Mouse (Mus musculus): ENCODE data around the gene Sec14l1.

The Sec14l1 gene

DNA sequence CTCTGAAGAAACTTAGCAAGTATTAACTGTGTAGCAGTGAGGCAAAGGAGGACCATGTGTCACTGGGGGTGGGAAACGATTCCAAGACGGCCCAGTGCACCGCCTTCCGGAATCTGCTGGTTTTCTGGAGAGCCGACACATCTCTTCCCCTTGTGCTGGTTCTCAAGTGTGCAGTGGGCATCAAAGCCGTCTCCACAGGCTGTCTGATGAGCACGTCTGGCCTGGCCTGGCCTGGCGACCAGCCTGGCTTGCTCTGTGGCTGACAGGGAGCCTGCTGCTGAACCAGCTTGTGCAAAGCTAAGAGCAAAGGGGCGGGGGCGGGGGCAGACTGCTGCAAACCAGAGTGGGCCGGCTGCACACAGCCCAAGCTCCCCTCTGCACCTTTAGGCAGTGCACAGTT is 14.5 kb downstream of the Sec14l1 start:
- no peak for DNase-seq (ENCODE audit: low spot score)

DNA sequence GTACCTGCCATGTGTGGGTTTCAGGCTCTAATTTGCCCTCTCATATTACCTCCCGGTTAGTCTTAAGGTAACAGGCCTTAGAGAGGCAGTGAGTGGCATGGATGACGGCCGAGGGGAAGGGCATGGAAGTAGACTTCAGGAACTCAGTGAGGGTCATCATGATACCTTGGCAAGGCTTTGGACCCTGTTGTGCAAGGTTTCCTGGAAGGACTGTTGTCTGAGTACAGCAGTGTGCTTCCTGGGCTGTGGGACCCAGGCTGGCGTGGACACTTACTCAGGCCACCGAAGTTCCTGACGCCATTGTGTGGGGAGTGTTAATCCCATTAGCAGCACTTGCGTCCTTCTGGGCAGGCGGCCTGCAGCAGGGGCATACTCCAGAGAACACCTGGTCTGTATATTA is 15.1 kb downstream of the Sec14l1 start:
- DNase-seq (ENCODE audit: low spot score): no peak

DNA sequence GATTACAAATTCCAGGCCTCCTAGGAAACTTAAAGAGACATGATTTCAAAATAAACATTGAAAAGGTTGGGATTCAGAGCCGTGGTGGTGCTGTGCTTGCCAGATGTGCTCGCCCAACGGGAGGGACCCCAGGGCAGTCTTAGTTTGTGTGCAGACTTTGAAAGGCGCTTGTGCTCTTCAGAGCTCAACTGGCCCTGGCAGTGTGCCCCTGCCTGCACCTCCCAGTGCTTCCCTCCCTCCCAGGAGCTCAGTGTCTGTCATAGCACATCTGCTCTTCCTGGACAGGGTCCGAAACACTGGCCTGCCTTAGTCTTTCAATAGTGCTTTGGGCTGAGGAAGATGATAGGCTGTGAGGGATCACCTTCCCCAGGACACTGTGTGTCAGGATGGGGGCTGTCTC is 15.9 kb downstream of the Sec14l1 start:
- DNase-seq (ENCODE audit: low spot score): no peak

DNA sequence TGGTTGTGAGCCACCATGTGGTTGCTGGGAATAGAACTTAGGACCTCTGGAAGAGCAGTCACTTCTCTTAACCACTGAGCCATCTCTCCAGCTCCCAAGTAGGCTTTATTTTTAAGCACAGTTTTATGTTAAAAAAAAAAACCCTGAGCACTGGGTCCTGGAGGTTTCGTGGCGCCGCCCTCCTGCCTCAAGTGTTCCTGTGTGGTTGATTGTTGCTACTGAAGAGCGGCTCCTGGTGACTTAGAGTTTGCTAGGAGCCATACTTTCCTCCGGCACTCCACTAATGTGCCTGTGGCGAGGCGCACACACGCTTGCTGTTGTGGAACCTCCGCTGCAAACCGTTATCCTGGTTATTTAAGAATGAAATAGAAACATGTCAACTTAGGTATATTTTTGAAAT is 16.5 kb downstream of the Sec14l1 start:
- DNase-seq (ENCODE audit: low spot score): no peak

DNA sequence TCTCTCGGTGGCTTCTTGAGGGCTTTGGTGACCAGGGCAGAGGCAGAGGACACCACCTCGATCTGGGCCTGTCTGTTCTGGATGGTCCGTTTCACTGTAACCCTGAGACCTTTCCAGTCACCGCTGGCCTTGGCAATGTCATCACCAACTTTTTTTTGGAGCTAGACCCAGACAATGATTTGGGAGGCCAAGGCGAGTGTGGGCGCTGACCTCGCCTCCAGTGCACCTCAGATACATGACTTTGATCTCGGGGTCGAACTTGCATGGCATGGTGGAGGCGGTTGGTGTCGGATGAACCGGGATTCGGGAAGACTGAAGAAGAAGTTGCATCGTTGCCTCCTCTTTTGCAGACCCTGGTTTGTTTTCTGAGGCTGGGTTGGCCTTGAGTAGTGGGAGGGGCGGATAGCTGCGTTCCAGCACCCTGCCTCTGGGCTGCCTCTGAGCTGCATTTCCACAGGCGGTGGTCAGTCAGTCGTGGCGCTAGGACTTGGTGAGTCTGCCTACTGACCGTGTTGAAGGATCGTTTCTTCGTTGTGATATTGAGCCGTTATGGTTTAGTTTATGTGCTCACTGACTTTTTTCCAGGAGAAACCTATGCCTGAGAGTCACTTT is 19.9 kb downstream of the Sec14l1 start:
- no peak for DNase-seq (ENCODE audit: low spot score)

DNA sequence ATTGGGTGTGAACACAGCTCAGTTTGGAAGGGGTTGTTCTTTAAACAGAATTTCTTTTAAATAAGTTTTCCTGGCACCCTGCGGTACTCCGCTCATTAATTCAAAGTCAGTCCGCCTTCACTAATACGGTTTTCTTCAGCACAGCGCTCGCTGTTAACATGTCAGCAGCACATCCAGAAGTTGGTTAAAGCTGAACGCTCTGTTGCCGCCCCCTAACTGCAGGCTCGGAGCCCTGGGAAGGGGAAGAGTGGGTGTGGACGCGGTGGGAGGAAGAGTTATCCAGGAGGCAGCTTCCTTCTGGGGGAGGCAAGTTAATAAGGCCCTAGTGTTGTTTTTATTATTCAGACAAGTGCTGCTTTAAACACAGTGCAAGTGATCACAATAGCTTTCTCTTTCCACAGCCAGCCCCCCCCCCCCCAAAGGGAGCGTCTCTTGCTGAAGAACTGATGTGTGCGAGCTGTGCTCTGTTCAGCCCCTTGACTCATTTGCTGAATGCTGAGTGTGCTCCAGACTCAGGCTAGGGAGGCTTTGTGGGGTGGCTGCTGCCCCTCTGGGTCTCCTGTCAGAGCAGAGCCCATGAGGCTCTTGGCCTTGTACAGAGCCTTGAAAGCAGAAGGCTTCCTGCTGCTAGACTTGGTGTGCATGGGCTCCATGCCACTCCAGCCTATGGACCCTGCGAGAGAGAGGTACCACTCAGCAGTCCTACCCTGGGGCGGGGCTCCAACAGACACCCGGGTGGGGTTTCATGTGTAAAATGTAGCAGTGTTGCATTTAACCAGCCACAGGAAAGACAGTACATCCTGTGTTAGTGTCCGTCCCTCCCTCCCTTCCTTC is 20.7 kb downstream of the Sec14l1 start:
- DNase-seq (ENCODE audit: low spot score): no peak

DNA sequence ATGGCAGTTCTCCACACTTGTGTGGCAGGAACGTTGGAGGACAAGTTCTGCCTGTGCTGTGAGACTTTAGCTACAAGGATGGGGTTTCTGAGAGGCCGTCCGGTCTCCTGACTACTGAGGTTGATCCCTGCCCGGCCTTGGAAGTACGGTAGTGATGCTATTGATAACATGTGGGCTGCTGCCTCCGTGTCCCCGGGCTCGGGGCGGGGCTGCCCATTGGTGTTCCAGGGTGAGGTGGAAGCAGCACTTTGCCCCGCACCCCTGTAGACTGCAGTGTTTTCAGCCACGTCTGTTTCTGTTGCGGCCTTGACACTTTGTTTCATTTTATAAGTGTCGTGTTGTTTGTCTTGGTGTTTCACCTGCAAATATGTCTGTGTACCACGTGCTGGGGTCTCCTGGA is 21.9 kb downstream of the Sec14l1 start:
- DNase-seq (ENCODE audit: low spot score): no peak

DNA sequence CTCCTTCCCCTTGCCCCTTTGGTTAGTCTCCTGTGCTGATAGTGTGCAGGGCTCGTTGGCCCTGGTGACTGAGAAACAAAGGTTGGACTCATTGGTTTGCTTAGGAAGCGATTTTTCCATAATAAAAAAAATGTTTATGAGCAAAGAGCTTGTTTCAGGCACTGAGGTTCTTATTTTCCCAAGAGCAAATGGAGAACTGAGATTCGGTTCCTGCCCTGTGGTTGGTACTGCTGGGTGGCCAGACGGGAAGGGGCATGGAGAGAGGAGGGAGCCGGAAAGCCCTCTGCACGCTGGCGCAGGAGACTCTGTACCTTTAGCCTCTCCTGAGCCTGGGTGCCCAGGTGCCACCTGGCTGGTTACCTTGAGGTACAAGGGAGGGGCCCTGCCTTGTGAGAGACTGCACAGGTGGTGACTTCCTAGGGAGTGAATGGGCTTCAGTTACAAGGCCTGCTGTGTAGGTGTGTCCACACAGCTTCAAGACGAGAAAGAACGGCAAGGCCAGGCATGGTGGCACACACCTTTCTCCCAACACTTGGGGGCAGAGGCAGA is 23.3 kb downstream of the Sec14l1 start:
- DNase-seq (ENCODE audit: low spot score): no peak

DNA sequence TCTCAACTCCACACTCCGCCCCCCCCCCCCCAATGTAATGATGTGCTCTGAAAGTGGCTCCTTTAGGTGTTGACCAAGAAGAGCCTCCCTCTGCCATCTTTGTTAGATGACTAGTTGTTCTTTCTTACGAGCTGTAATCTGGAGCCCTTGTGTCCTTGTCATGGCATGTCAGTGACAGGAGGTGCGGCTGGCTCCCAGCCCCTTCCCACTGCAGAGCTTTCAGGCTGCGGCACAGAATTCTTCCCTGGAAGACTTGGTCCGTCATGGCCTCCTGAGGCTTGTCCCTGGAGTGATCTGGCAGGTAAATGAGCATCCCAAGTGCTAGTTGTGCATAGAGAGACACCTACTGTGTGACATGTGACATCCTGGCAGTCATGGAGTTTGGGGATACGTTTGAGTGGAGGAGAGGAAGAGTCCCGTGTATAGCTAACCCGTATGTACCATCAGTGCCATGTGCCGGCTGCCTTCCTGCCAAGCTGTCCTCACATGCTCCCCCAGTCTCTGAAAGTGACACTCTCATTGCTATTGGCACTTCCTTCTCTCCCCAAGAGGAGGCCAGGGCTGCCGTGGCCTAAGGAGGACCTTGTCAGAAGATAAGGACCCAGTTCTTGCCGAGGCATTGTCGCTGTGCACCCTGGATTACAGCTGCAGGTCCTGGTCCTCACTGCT is 24.0 kb downstream of the Sec14l1 start:
- no peak for DNase-seq (ENCODE audit: low spot score)

DNA sequence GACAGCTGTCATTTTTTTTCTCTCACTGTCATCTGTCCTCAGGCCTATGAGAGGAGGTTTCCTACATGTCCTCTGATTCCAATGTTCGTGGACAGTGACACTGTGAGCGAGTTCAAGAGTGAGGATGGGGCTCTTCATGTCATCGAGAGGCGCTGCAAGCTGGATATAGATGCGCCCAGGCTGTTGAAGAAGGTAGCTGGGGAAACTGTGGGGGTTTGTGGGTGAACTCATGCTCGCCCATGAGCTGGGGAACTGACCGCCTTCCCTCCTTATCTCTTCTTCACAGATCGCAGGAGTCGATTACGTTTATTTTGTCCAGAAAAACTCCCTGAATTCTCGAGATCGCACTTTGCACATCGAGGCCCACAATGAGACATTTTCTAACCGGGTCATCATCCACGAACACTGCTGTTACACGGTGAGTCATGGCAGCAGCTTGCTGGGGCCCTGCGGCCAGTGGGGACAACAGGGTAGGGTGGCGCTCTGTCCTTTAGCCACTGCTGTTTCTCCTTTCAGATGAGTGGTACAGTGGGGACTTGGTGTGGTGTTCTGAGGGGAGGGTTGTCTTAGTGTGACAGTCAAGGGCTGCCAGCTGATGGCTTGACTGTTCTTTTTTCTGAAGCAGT is 26.5 kb downstream of the Sec14l1 start:
- no peak for DNase-seq (ENCODE audit: low spot score)

DNA sequence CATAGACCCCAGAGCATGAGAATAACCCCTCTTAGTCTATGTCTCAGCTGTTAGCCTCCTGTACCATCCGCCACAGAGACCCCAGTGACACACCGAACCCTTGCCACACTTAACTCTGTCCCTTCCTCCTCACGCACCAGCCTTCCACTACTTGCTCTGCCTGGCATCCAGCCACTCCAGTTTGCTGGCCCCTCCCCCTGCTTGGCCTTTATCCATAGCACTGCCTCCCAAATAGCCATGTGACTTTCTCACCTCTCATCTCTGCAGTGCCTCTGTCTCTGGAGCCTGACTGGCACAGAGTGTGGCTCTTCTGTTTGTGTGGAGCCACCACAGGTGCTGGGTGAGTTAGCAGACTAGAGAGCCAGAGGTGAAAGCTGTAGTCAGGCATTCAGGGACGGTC is 27.5 kb downstream of the Sec14l1 start:
- DNase-seq (ENCODE audit: low spot score): no peak

DNA sequence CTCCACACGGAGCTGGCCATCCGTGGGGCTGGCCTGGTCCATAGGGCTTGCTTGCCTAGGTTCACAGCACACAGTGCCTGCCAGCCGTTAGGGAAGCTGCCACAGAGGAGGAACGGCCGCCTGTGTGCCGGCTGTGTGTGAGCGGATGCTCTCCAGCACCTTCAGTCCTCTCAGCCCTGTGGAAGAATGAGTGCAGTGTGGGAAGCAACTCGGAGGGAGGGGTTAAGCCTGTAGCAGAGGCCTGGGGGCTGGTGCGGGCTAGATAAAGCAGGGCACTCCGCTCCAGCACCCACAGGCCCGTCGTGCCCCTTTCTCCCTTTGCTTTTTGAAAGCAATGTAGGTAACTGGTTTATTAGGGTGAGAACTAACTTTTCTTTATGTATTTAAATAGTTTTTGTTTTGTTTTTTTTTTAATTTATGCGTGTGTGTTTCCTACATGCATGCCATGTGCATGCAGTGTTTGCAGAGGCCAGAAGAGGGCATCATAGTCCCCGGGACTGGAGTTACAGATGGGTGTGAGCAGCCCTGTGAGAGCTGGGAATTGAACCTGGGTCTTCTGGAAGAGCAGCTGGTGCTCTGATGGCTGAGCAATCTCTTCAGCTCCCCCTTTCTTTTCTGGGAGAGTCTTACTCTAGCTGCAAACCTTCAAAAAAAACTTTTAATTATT is 30.6 kb downstream of the Sec14l1 start:
- DNase-seq (ENCODE audit: low spot score): no peak

DNA sequence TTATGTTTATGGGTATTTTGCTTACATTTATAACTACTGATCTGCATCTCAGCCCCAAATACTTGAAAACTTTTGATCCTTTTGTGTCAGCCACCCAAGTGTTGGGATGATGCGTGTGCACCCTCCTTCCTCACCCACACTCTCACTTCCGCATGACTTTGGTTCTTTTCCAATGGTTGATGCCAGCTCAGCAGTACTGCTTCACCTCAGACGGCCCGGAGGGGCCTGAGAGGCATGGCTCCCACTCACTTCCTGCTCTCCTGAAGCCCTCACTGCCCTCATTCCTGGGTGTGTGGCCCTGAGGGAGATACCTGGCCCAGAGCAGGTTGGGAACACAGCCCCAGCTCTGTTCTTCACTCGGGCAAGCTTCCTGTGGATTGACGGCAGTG is 31.1 kb downstream of the Sec14l1 start:
- DNase-seq (ENCODE audit: low spot score): no peak

DNA sequence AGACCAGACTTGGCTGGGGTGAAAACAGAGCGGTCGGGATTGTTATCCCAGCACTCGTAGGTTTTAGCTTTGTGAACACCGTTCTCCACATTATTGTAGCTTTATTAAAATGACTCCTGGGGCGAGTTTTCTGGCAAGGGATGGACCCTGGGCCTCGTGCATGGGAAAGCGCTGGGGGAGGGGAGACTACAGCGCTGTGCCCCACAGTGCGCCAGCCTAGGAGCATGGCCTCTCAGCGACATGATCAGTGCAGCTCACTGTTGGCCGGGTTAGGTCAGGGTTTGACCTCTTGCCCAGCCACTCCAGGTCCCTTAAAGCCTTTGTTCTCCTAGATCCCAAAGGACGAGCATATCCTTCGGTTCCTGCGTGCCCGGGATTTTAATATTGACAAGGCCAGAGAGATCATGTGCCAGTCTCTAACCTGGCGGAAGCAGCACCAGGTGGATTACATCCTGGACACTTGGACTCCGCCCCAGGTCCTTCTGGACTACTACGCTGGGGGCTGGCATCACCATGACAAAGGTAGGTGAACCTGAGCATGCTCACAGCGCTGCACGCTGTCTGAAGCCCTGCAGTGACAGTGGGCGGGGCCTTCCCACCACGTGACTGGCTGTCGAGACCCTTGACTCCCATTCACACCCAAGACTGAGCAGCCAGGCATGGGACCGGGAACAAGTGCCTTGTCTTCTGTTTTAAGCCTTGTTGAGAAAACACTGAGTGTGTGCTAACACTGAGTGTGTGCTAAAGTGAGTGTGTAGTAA is 32.0 kb downstream of the Sec14l1 start:
- peak; percentile 41 for DNase-seq (ENCODE audit: low spot score)

DNA sequence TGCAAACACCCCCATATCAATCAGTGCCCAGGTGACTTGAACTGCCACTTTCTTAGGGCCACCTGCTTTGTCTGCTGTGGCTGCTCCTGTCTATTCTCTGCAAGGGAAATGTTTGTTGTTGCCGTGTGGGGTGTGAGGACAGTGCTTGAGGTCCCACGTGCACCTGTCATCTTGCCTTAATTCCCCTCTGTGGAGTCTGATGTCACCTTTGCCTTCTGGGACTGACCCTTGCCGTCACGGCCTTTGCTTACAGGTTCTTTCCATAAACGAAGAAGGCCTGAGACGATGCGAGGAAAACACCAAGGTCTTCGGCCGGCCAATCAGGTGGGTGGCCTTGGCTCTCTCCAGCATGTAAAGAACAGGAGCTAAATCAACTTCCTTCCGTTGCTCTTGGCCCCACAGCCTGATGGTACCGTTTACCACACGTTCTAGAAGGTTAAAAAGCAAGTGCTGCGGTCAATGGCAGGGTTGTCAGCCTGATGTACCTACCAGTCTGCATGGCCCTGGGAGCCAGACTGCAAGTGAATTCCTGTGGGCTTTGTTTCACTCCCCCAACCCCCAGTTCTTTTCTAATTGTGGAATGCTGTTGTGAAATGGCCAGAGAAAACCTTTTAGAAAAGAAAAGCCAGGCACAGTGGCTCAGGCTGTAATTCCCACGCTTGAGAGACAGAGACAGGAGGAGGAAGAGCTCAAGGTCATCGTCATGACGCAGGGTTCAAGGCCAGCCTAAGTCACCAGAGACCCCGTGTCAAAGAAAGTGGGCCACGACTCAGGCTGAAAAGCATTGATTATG is 34.1 kb downstream of the Sec14l1 start:
- DNase-seq (ENCODE audit: low spot score): no peak

DNA sequence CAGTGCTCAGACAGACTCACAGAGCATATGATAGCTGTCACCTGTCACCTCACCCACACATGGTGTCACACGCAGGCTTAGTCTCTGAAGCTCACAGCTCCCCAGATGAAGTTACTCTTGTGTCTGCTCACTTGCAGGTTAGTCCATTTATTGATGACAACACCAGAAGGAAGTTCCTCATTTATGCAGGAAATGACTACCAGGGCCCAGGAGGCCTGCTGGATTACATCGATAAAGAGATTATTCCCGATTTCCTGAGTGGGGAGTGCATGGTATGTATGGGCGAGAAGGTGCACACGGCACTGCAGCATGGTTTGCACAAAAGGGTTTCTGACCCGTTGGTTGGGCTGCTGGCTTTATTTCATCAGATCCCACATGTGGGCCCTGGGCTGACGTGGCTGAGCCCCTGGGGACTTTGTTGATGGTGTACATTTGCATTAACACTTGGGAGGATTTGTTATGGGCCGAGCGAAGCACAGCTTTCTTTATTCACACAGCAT is 35.5 kb downstream of the Sec14l1 start:
- no peak for DNase-seq (ENCODE audit: low spot score)

DNA sequence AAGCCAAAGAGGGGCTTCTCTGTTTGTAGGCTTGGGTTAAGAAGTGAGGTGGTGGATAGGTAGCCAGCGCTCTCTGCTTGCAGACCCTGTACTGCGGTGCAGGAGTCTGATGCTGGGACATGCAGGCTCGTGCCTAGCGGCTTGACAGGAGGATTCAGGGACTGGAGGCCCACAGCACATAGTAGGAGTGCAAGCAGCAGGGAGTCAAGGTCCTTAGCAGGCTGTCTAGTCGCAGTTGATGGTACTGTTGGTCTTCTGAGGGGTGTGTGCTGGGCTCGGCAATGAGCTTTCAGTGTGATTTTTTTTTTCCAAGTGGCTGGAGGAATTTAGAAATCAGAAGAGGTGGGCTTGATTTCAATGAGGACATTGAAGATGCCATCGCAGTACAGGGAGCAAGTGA is 36.5 kb downstream of the Sec14l1 start:
- DNase-seq (ENCODE audit: low spot score): no peak

DNA sequence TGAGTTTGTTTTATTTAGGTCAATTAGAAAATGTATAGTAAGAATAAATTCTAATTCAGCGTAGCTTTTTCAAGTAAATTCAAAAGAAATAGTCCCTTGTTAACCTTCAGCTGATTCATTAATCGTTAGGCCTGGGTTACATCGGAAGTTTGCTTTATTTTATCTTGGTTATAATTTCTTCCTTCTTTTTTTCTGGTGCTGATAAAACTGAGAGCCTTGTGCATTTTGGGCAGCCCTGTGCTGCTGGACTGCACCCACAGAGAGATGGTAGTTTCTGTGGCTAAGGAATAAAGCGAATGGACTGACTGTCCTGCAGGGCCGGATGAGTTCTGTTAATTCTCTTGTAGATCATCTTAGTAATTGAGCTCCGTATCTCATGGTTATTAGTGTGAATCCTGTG is 37.6 kb downstream of the Sec14l1 start:
- DNase-seq (ENCODE audit: low spot score): no peak

DNA sequence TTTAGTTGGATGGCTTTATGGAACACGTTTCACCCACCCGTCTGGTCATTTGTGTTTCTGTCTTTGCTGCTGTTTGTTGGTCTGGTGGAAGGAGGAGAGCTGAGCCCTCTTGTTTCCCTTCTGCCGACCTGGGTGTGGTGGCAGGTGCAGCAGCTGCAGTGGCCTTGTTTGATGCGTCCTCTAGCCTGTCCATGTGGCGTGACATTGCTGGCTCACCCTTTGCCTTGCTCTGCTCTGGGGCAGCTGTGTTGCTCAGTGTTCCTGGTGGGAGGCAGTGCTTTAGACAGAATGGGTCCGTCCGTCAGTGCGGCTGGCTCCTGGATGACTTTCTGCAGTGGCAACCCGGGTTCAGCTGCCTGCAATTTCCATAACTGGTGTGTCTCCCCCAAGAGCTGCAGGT is 38.6 kb downstream of the Sec14l1 start:
- DNase-seq (ENCODE audit: low spot score): no peak

DNA sequence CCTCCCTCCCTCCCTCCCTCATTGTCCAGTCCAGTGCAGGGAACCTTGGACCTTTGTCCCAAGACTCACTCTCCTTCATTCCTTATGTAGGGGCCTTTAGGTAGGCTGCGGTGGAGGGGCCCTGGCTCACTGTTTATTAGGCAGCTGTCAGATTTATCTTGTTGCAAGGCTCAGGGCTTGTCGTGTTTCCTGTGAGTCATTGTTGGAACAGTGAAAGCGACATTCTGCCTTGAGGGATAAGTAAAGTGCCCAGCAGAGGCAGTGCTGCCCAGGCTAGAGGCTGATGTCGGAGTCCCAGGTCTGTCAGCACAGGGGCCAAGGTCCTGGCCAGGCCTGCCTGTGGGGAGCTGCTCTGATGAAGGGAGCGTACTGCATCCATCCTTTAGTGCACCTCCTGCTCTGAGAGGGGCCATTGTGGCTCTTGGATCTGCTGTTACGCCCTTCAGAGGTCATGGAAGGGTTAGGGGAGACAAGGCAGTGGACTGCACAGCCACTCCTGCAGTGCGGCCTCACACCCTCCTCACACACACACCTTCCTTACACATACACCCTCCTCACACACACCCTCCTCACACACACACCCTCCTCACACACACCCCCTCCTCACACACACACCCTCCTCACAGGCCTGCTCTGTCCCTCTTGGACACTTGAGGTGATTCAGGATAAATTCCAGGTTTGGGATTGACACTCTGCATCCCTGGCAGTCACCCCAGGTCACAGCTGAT is 39.3 kb downstream of the Sec14l1 start:
- peak; percentile 79 for DNase-seq (ENCODE audit: low spot score)

Data from yolk sac, embryonic 10.5 days (tissue).